Mouse (Mus musculus) lung, embryonic 14.5 days (tissue): ENCODE results near the gene Eppin. TPM values are rescaled to one million over a fixed set of nuclear protein-coding genes. Genes with fewer than 3 reads are reported as not detected.
A peak's percentile ranks its signal among the peaks of the same experiment; 100 is the strongest.
"Not testable (repeated sequence)": the region's sequence is repeated elsewhere in the genome, so short reads cannot be mapped to it uniquely, and the experiment has no call there.

ENCODE experiments used
- ATAC-seq: fragments of 200-750 bp; cut with Nextera tagmentation; 2 replicates; pipeline ENCODE4 v1.8.0; 2017; ENCODE audit warnings: mild to moderate bottlenecking, moderate TSS enrichment, moderate library complexity; ENCODE audit not compliant: insufficient read depth
- DNase-seq: peaks from one replicate; pipeline ENCODE4 v3.0.0-alpha.2; 2015
- H3K27ac ChIP-seq: fragments of 300-500 bp; sonication (generic); 2 replicates; pipeline ENCODE4 v1.5.1; 2014; ENCODE audit warnings: low read depth, mild to moderate bottlenecking, moderate library complexity
- H3K27me3 ChIP-seq: fragments of 300-500 bp; sonication (generic); 2 replicates; pipeline ENCODE4 v1.6.1; 2014; ENCODE audit warnings: low read length, control low read depth; ENCODE audit not compliant: insufficient read depth
- H3K36me3 ChIP-seq: fragments of 300-500 bp; sonication (generic); 2 replicates; pipeline ENCODE4 v1.6.1; 2014; ENCODE audit warnings: control low read depth; ENCODE audit not compliant: insufficient read depth
- H3K4me1 ChIP-seq: fragments of 300-500 bp; sonication (generic); 2 replicates; pipeline ENCODE4 v1.6.1; 2014; ENCODE audit warnings: antibody characterized with exemption, control low read depth; ENCODE audit not compliant: insufficient read depth
- H3K4me2 ChIP-seq: fragments of 300-500 bp; sonication (generic); 2 replicates; pipeline ENCODE4 v1.6.1; 2014; ENCODE audit warnings: mild to moderate bottlenecking
- H3K4me3 ChIP-seq: fragments of 300-500 bp; sonication (generic); 2 replicates; pipeline ENCODE4 v1.5.1; 2014; ENCODE audit warnings: low read depth, low read length
- H3K9ac ChIP-seq: fragments of 300-500 bp; sonication (generic); 2 replicates; pipeline ENCODE4 v1.6.1; 2014
- H3K9me3 ChIP-seq: fragments of 300-500 bp; sonication (generic); 2 replicates; pipeline ENCODE4 v1.6.1; 2016; ENCODE audit warnings: low read depth, low read length, control low read depth
- CTCF ChIP-seq: IDR thresholded peaks from 2 replicates; pipeline ENCODE4 v1.5.1; 2016; ENCODE audit warnings: antibody characterized with exemption, low read depth
- WGBS: fragments of 180-500 bp; shearing (Covaris S2); extraction: QIAGEN DNeasy Blood & Tissue Kit; methylation state at CpG from one replicate; pipeline ENCODE4 v1.1.7; 2014; 5-methylcytosine and 5-hydroxymethylcytosine counted together
- polyA plus RNA-seq: library from polyadenylated mRNA; unstranded; fragments of >200 nt; fragmentation: Nextera tagmentation; extraction: Ambion mirVana; gene quantifications from 2 replicates; pipeline ENCODE4 v1.2.1, GENCODE M21; 2014

Eppin gene
- polyA plus RNA-seq, 1 experiment from 2014 or later = not detected

- Histone ChIP-seq H3K27ac (no peak overlapping the region), H3K9me3 (no peaks in the 10 kb centered on the region), H3K36me3 (no peaks in the 10 kb centered on the region), H3K4me2 (no peak overlapping the region), H3K4me3 (no peak overlapping the region), H3K27me3 (no peaks in the 10 kb centered on the region), H3K4me1 (no peaks in the 10 kb centered on the region), H3K9ac (no peak overlapping the region)
- DNase-seq (no peak), ATAC-seq (no peak)
- no peak for TF ChIP-seq CTCF
- WGBS = 75% methylated on average over 3 of the region's 3 CpGs
Measured at GRCm38 (mm10) chr2:164615386-164615785, 22.0 kb upstream of the Eppin start.

GRCm38 (mm10) chr2:164613471-164613870 is 20.1 kb upstream of the Eppin start, which contains the start of the genes Wfdc6b and Wfdc8:
Gene Wfdc6b (plus strand): TSS chr2:164613522.
Gene Wfdc8 (minus strand): TSS chr2:164613626.
- not testable (repeated sequence) for H3K9me3 ChIP-seq, H3K36me3 ChIP-seq, H3K4me2 ChIP-seq, H3K9ac ChIP-seq, ATAC-seq, H3K27ac ChIP-seq, H3K4me3 ChIP-seq, H3K4me1 ChIP-seq, H3K27me3 ChIP-seq
- 42% methylated on average over 8 of the region's 8 CpGs for WGBS
- DNase-seq = peak; percentile 32

GRCm38 (mm10) chr2:164608781-164609180 is 15.4 kb upstream of the Eppin start:
- Histone ChIP-seq H3K4me1 (no peaks in the 10 kb centered on the region), H3K36me3 (no peaks in the 10 kb centered on the region), H3K4me3 (no peak overlapping the region), H3K9ac (no peak overlapping the region), H3K9me3 (no peaks in the 10 kb centered on the region), H3K27ac (no peak overlapping the region), H3K4me2 (no peak overlapping the region), H3K27me3 (no peaks in the 10 kb centered on the region)
- TF ChIP-seq CTCF = no peak
- 68% methylated on average over 6 of the region's 6 CpGs for WGBS
- ATAC-seq (no peak), DNase-seq (no peak)

- no peaks in the 10 kb centered on the region for H3K27me3 ChIP-seq
- no peak for TF ChIP-seq CTCF
- H3K4me2 ChIP-seq = no peak overlapping the region
- H3K36me3 ChIP-seq = no peaks in the 10 kb centered on the region
- ATAC-seq (no peak), DNase-seq (no peak)
- no peaks in the 10 kb centered on the region for H3K9me3 ChIP-seq
- H3K4me3 ChIP-seq = no peak overlapping the region
- H3K9ac ChIP-seq = no peak overlapping the region
- H3K27ac ChIP-seq = no peak overlapping the region
- H3K4me1 ChIP-seq = no peaks in the 10 kb centered on the region
- WGBS = 88% methylated on average over 8 of the region's 8 CpGs
Measured at GRCm38 (mm10) chr2:164604411-164604810, 11.0 kb upstream of the Eppin start.

DNA sequence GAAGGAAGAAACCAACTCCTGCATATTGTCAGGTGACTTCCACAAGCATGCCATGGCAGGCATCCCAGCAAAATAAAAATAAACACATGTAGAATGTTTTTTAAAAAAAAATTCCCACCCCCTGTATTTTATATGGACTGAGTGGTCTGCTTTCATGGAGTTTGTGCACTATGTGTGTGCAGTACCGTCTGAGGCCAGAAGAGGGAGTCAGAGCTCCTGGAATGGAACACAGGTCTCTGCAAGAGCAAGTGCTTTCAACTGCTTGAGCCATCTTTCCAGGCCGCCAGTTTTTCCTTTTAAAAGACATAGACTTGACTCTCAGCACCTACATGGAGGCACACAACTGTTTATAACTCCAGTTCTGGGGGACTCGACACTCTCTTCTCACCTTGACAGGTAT is 10.1 kb upstream of the Eppin start:
- Histone ChIP-seq H3K4me1 (no peaks in the 10 kb centered on the region), H3K9me3 (no peaks in the 10 kb centered on the region), H3K27me3 (no peaks in the 10 kb centered on the region), H3K27ac (no peak overlapping the region), H3K4me2 (no peak overlapping the region), H3K9ac (no peak overlapping the region), H3K36me3 (no peaks in the 10 kb centered on the region), H3K4me3 (no peak overlapping the region)
- ATAC-seq = no peak
- peak; percentile 19; the same call in 1 of the 2 replicates for TF ChIP-seq CTCF
- no peak for DNase-seq
- WGBS = 80% methylated on average over 3 of the region's 3 CpGs

GRCm38 (mm10) chr2:164600179-164600578 is 6.8 kb upstream of the Eppin start:
- no peak overlapping the region for H3K4me2 ChIP-seq
- no peaks in the 10 kb centered on the region for H3K27me3 ChIP-seq
- TF ChIP-seq CTCF = peak; percentile 33; the same call in 1 of the 2 replicates
- H3K36me3 ChIP-seq = no peaks in the 10 kb centered on the region
- H3K9me3 ChIP-seq = no peaks in the 10 kb centered on the region
- DNase-seq (no peak), ATAC-seq (no peak)
- WGBS = 57% methylated on average over 3 of the region's 3 CpGs
- H3K4me1 ChIP-seq = no peaks in the 10 kb centered on the region
- H3K27ac ChIP-seq = no peak overlapping the region
- no peak overlapping the region for H3K9ac ChIP-seq
- H3K4me3 ChIP-seq = no peak overlapping the region

DNA sequence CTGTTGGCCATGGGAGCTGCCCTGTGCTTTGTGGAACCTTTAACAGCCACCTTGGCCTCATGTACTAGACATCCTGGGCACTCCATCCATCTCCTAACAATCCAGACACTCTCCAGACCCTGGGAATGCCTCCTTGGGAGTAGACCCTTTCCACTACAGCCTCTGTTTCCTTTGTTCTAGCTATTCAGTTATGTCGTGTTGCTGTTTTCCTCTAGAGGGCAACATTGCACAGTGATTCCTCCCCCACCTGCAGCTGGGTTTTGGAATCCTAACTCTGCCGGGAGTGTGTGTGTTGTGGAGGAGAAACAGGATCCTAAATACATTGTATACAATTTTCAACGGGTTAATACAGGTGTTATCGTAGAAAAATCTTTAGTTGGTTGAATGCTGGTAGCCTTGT is 1.4 kb downstream of the Eppin start:
- no peaks in the 10 kb centered on the region for H3K9me3 ChIP-seq
- no peaks in the 10 kb centered on the region for H3K27me3 ChIP-seq
- H3K27ac ChIP-seq = no peak overlapping the region
- peak; percentile 81 for TF ChIP-seq CTCF
- H3K4me3 ChIP-seq = no peak overlapping the region
- no peaks in the 10 kb centered on the region for H3K4me1 ChIP-seq
- ATAC-seq (peak; percentile 52; the same call in 1 of the 2 replicates), DNase-seq (peak; percentile 80)
- WGBS = 10% methylated on average over 4 of the region's 4 CpGs
- H3K4me2 ChIP-seq = no peak overlapping the region
- no peak overlapping the region for H3K9ac ChIP-seq
- no peaks in the 10 kb centered on the region for H3K36me3 ChIP-seq

GRCm38 (mm10) chr2:164585025-164585725 is 8.2 kb downstream of the Eppin start, which contains the start of gene Wfdc6a:
Gene Wfdc6a (minus strand): TSS chr2:164585447.
- DNase-seq = peak; percentile 71
- peak within 1 kb of the TSS; percentile 50; the same call in 1 of the 2 replicates for H3K27ac ChIP-seq
- 37% methylated on average over 13 of the region's 13 CpGs for WGBS
- not testable (repeated sequence) for H3K4me2 ChIP-seq, H3K9me3 ChIP-seq, H3K4me3 ChIP-seq, H3K36me3 ChIP-seq, H3K27me3 ChIP-seq, H3K9ac ChIP-seq, H3K4me1 ChIP-seq
- peak; percentile 52; the same call in 1 of the 2 replicates for ATAC-seq

DNA sequence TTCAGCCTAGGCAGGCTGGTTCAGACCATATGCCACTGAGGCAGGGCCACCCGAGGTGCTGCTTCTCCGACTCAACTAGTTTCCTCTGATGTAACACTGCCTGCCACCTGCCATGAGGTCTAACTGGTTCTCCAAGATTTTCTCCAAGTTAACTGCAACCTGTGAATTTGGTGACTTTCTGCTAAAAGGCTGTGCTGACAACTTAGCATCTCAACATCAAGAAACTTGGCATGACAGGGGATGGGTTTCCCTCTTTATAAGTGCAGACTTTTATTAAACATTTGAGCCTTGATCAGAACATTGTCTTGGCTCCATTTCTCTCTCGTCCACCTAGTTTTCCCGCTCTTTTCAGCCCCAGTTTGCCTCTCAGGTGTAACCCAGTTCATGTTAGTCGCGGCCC is 20.0 kb downstream of the Eppin start, which contains the start of gene Spint3:
TSS of gene Spint3 (minus strand) at position 101 of the 400 bp plus-strand sequence.
- H3K4me1 ChIP-seq, ATAC-seq, H3K4me2 ChIP-seq, H3K9me3 ChIP-seq, H3K27me3 ChIP-seq, H3K4me3 ChIP-seq, H3K27ac ChIP-seq, H3K9ac ChIP-seq, DNase-seq, H3K36me3 ChIP-seq: not testable (repeated sequence)
- WGBS = 77% methylated on average over 6 of the region's 6 CpGs
